13 mouse cellular contexts compared by ENCODE assay signal in genomic region chr6:144203013-144203412, GRCm38 (mm10).
DNase-seq lines count a peak whose midpoint lies in the region; ATAC-seq lines count a peak whose summit lies in the region.
"Had no signal": no experiment of that assay in that cellular context is flagged by ENCODE, and none has a peak within 500 bp of the region (broad histone marks: within the 10 kb centered on the region; RNA-seq: fewer than 3 reads in every experiment).

No protein-coding gene starts in this region.

- no peak for ATAC-seq in lung, embryonic 16.5 days (ENCODE audit: low read depth)
- peak; percentile 55; the same call in 1 of the 2 replicates for ATAC-seq in forebrain, embryonic 15.5 days (replicated peaks)
- ATAC-seq in limb, embryonic 15.5 days (ENCODE audit: insufficient number of reproducible peaks, low FRiP score, low TSS enrichment, low read depth): no peak
- ATAC-seq in stomach, embryonic 16.5 days (ENCODE audit: insufficient read depth, low FRiP score): no peak

- H3K36me3 ChIP-seq in lung, embryonic 16.5 days (ENCODE audit: control insufficient read depth, insufficient read depth, low read length): no peaks in the 10 kb centered on the region
- H3K36me3 ChIP-seq in forebrain, embryonic 15.5 days: no peaks in the 10 kb centered on the region
- no peaks in the 10 kb centered on the region for H3K36me3 ChIP-seq in limb, embryonic 15.5 days
- no peaks in the 10 kb centered on the region for H3K36me3 ChIP-seq in stomach, embryonic 16.5 days (ENCODE audit: control insufficient read depth, insufficient read depth, low read length)
- H3K36me3 ChIP-seq: G1E had no signal

- no peak overlapping the region for H3K9ac ChIP-seq in lung, embryonic 16.5 days (ENCODE audit: low read length)
- peak overlapping the region; percentile 41 for H3K9ac ChIP-seq in forebrain, embryonic 15.5 days (replicated peaks)
- no peak overlapping the region for H3K9ac ChIP-seq in limb, embryonic 15.5 days
- H3K9ac ChIP-seq in stomach, embryonic 16.5 days (ENCODE audit: low read length): peak overlapping the region; percentile 35; the same call in 1 of the 2 replicates

- 30% methylated on average over 12 of the region's 12 CpGs for WGBS in lung, embryonic 16.5 days
- WGBS in forebrain, embryonic 15.5 days: 13% methylated on average over 12 of the region's 12 CpGs
- WGBS in limb, embryonic 15.5 days: 38% methylated on average over 12 of the region's 12 CpGs
- 34% methylated on average over 12 of the region's 12 CpGs for WGBS in stomach, embryonic 16.5 days

- H3K4me2 ChIP-seq in lung, embryonic 16.5 days (ENCODE audit: low read depth, low read length): peak overlapping the region; percentile 28
- H3K4me2 ChIP-seq in forebrain, embryonic 15.5 days (replicated peaks): peak overlapping the region; percentile 63
- peak overlapping the region; percentile 32 for H3K4me2 ChIP-seq in limb, embryonic 15.5 days
- H3K4me2 ChIP-seq in stomach, embryonic 16.5 days (ENCODE audit: low read depth, low read length): peak overlapping the region; percentile 43

- H3K4me1 ChIP-seq in lung, embryonic 16.5 days (replicated peaks; ENCODE audit: control insufficient read depth, insufficient read depth, low read length): peaks cover 2% of the 10 kb centered on the region; the same call in 1 of the 2 replicates
- peaks cover 56% of the 10 kb centered on the region for H3K4me1 ChIP-seq in forebrain, embryonic 15.5 days
- no peaks in the 10 kb centered on the region; the same call in 1 of the 2 replicates for H3K4me1 ChIP-seq in limb, embryonic 15.5 days
- peaks cover 14% of the 10 kb centered on the region; the same call in 1 of the 2 replicates for H3K4me1 ChIP-seq in stomach, embryonic 16.5 days (ENCODE audit: control insufficient read depth, insufficient read depth, low read length)

- H3K4me3 ChIP-seq in lung, embryonic 16.5 days (ENCODE audit: low read length): peak overlapping the region; percentile 9; the same call in 1 of the 2 replicates
- peak overlapping the region; percentile 55 for H3K4me3 ChIP-seq in forebrain, embryonic 15.5 days
- H3K4me3 ChIP-seq in limb, embryonic 15.5 days: peak overlapping the region; percentile 25
- H3K4me3 ChIP-seq in stomach, embryonic 16.5 days (replicated peaks; ENCODE audit: low read length): peak overlapping the region; percentile 6; the same call in 1 of the 2 replicates

- no peak for DNase-seq in lung, postnatal 14 days
- no peak for DNase-seq in kidney, adult 9 months
- no peak for DNase-seq in thymus, adult 18-20 months
- DNase-seq: adrenal gland, postnatal 14 days; gastrocnemius, postnatal 10 days; liver; thymus, postnatal 4 days had no signal

- H3K9me3 ChIP-seq in lung, embryonic 16.5 days (ENCODE audit: control insufficient read depth, low read length): no peaks in the 10 kb centered on the region
- no peaks in the 10 kb centered on the region for H3K9me3 ChIP-seq in forebrain, embryonic 15.5 days
- H3K9me3 ChIP-seq in limb, embryonic 15.5 days: no peaks in the 10 kb centered on the region
- H3K9me3 ChIP-seq in stomach, embryonic 16.5 days (replicated peaks; ENCODE audit: control insufficient read depth, low read length): no peaks in the 10 kb centered on the region

- H3K27me3 ChIP-seq in lung, embryonic 16.5 days (ENCODE audit: control insufficient read depth, insufficient read depth, low read depth, low read length): no peaks in the 10 kb centered on the region; the same call in 1 of the 2 replicates
- no peaks in the 10 kb centered on the region for H3K27me3 ChIP-seq in forebrain, embryonic 15.5 days
- peaks cover 3% of the 10 kb centered on the region; the same call in 1 of the 2 replicates for H3K27me3 ChIP-seq in limb, embryonic 15.5 days
- H3K27me3 ChIP-seq in stomach, embryonic 16.5 days (ENCODE audit: control insufficient read depth, insufficient read depth, low read length): no peaks in the 10 kb centered on the region

- H3K27ac ChIP-seq in lung, embryonic 16.5 days (ENCODE audit: low read length): no peak overlapping the region
- H3K27ac ChIP-seq in forebrain, embryonic 15.5 days (replicated peaks): peak overlapping the region; percentile 91
- 0 out of 2 replicates have a peak overlapping the region, but pooled peaks have one; percentile 7 for H3K27ac ChIP-seq in limb, embryonic 15.5 days
- no peak overlapping the region for H3K27ac ChIP-seq in stomach, embryonic 16.5 days (ENCODE audit: low read length)
- H3K27ac ChIP-seq: kidney, postnatal 0 days had no signal

Comparison
In these comparisons a context has a peak if more than half of its experiments do, and no peak if none do; other contexts are left out.
1. H3K27ac ChIP-seq: peak in forebrain, embryonic 15.5 days (single experiment) and limb, embryonic 15.5 days (single experiment); none in lung, embryonic 16.5 days (single experiment) and stomach, embryonic 16.5 days (single experiment).
2. H3K9ac ChIP-seq: peak in forebrain, embryonic 15.5 days (single experiment) and stomach, embryonic 16.5 days (single experiment); none in lung, embryonic 16.5 days (single experiment) and limb, embryonic 15.5 days (single experiment).
3. Peak in every context shown above with its lines, with median percentiles within 50 percentile points of each other: H3K4me2 ChIP-seq and H3K4me3 ChIP-seq.